Mouse (Mus musculus) brain, embryonic 14.5 days (tissue): ENCODE results near the gene Ctsl.

Source experiments
- CTCF ChIP-seq: fragments of 200-500 bp; IDR thresholded peaks from 2 replicates; pipeline ENCODE4 v1.5.1; 2012; ENCODE audit warnings: inconsistent platforms, mild to moderate bottlenecking, moderate library complexity, borderline replicate concordance; ENCODE audit not compliant: insufficient read depth, insufficient read length; ENCODE audit errors: extremely low read depth
- POLR2A ChIP-seq: fragments of 200-500 bp; IDR thresholded peaks from 2 replicates; pipeline ENCODE4 v1.6.1; 2012; ENCODE audit warnings: mild to moderate bottlenecking, inconsistent platforms, borderline replicate concordance; ENCODE audit not compliant: poor library complexity, insufficient read depth, insufficient read length, severe bottlenecking; ENCODE audit errors: extremely low read depth

DNA sequence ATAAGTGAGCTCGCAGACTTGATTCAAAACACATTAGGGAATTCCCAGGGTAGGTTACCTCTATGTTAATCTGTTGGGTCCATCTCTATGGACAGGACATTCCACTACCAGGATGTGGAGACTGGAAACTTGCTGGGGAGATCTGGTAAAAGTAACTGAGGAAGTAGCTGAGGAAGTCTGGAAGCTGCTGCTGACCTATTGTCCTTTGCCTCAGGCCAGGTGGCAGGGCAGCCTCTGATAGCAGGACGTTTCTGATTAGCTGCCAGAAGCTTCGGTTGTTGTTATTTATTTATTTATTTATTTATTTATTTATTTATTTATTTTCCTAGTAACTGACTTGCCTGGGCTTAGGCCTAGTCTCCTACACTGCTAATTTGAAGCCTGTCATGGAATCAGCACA lies 32.8 kb upstream of the Ctsl start:
- no peak for TF ChIP-seq CTCF
- no peak for TF ChIP-seq POLR2A
